Mouse (Mus musculus) E14TG2a.4 (cell line): ENCODE measurements at regions not wholly inside any gene's neighbourhood (a gene's known extent, or its start where the extent isn't known, plus 50 kb on each side); places are given as distances from the start of the nearest gene placed in this dataset.

ENCODE experiments used
- CTCF ChIP-seq: conservative IDR thresholded peaks from 2 replicates; pipeline ENCODE4 v1.5.1; 2014; ENCODE audit warnings: low read length
- NANOG ChIP-seq: IDR thresholded peaks from 2 replicates; pipeline ENCODE4 v1.6.1; 2014; ENCODE audit warnings: borderline replicate concordance, low read length, mixed read lengths
- POU5F1 ChIP-seq: IDR thresholded peaks from 2 replicates; pipeline ENCODE4 v1.6.1; 2014; ENCODE audit warnings: low read length, borderline replicate concordance

DNA sequence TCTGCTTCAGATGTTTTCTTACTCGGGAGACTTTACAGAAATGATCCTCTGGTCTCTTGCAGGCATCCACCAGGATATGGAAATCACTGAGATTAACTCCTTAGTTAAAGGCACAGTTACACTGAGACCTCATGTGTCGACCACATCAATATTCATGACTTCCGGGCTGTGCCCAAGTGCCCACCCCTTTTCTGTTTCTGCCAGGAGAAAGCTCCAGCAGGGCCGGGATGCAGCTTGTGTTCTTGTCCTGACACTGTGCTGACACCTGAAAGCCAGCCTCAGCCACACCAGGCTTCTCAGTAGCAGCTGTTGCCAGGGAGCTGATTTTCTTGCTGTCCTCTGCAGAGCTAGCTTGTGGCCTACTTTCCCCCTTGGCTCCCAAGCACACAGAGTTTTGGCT is 240.2 kb upstream of the Chd6 start:
- TF ChIP-seq CTCF (no peak), NANOG (no peak), POU5F1 (no peak)
